Mouse (Mus musculus): ENCODE measurements around the gene Olfr800.

Olfr800 gene

DNA sequence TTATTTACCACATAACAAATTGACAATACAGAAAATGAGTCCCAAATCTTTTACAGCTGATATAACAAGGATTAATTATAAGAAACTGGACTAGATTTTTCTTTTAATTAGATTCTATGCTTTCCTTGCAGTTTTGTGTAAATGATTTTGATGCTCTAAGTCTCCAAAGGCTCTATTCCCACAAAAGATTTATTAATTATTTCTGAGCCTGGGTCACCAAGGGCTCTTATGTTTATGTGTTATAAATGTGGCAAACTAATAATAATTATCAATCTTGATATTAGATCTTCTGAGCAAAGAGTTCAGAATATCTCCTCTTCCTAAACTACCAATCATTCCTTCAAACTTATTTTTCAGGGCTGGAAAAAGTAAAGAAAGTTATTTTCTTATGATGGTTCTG, at the start of gene Olfr800:
Olfr800 (plus strand) TSS at position 301 of the 400 bp plus-strand sequence.
- DNase-seq (ENCODE audit: low read depth): no peak

DNA sequence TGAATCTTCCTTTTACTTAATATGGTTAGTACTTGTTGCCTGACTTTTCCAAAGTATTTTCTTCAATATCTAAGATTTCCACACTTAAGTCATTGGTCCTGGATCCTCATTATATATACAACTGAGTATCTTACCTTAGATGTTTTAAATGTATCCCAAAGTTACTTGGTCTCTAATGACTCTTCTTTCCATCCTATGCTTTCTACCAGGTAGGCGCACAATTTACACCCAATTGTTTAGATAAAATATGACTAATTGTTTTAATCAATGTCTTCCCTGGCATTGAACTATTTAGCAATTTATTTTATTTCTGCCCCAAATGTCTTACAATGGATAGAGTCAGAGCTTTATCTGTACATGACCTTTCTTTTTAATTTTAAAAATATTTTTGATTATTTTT, 45.0 kb upstream of the Olfr800 start, which contains the start of gene Olfr796:
Olfr796 (minus strand) TSS at position 101 of the 400 bp plus-strand sequence.
- DNase-seq (ENCODE audit: low read depth): no peak

GRCm38 (mm10) chr10:129621724-129622123, 35.8 kb upstream of the Olfr800 start:
- DNase-seq (ENCODE audit: low read depth): no peak

DNA sequence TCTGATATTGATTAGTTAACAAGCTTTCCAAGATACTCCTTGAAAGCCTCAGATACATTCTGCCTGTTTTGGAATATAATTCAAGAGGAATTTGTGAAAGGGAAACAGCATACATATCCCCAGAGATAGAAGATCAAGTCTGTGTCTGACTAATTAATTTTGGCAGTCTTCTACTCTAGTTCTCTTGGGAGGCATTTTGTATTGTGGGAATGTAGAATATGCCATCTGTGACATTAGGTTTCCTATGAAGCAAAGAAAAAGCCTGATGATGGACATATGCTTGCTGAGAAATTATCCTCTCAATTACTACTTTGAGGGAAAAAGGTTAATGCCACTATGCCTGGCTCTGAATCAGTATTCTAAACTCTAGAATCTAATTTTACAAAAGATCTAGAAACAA, 34.2 kb upstream of the Olfr800 start:
- DNase-seq (ENCODE audit: low read depth): no peak

DNA sequence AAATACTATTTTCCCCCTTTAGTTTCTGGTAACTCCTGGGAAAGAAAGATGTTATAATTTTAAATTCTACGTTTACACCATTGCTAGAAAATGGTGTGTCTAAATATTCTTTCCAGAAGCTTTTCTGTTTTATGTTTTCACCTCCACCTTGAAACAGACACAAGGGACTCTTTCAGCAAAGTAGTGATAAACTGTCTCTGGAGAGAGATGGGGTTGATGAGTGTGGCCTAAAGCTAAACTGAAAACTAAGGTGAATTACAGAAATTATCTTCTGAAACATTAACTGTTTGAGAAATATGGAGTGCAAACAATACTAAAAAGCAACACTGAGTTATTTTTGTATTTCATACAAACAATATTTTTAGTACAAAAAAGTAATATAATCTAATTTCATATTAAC, 29.7 kb upstream of the Olfr800 start, which contains the start of gene Olfr798:
Olfr798 (minus strand) TSS at position 101 of the 400 bp plus-strand sequence.
- no peak for DNase-seq (ENCODE audit: low read depth)

- DNase-seq (ENCODE audit: low read depth): no peak
These were observed 20.3 kb upstream of the Olfr800 start, which contains the start of gene Olfr799 for GRCm38 (mm10) chr10:129637184-129637583. Olfr799 (plus strand) TSS chr10:129637484.

GRCm38 (mm10) chr10:129651763-129652162, 5.7 kb upstream of the Olfr800 start:
- DNase-seq (ENCODE audit: low read depth): no peak

- DNase-seq (ENCODE audit: low read depth): no peak
These were observed 16.3 kb downstream of the Olfr800 start, which contains the start of gene Olfr801 for GRCm38 (mm10) chr10:129673765-129674164. Olfr801 (minus strand) TSS chr10:129673865.

GRCm38 (mm10) chr10:129688069-129688468, 30.6 kb downstream of the Olfr800 start, which contains the start of gene Olfr802:
Olfr802 (minus strand) TSS chr10:129688169.
- DNase-seq (ENCODE audit: low read depth): no peak

DNA sequence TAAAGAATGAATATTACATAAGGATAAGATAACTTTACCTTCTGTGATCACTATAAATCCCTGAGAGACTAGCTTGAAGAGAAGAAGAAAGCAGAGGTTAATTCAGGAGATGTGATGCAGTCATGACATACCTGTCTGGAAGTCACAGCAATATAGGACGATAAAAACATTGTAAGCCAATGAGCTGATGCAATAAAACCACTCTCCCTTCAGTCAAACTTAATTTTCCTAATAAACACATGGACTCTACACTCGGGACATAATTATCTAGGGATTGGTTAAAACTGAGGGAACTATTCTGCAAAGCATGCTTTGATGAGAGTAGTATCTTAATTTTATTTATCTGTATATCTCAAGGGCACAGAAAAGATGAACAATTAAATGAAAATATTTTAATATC, 36.7 kb downstream of the Olfr800 start, which contains the start of gene Olfr803:
Olfr803 (minus strand) TSS at position 101 of the 400 bp plus-strand sequence.
- DNase-seq (ENCODE audit: low read depth): no peak

- DNase-seq (ENCODE audit: low read depth): no peak
These were observed 45.4 kb downstream of the Olfr800 start, which contains the start of gene Olfr804 for GRCm38 (mm10) chr10:129702910-129703309. Olfr804 (plus strand) TSS chr10:129703210.
